Mouse (Mus musculus) CH12.LX (cell line): ENCODE measurements around the gene Lsp1. TPM values are rescaled to one million over a fixed set of nuclear protein-coding genes. Genes with fewer than 3 reads are reported as not detected.

Experiments
- DNase-seq: peaks from one replicate; pipeline ENCODE4 v3.0.0-alpha.2; 2013; ENCODE audit errors: extremely low read depth
- H3K27ac ChIP-seq: 2 replicates; pipeline ENCODE4 v1.5.1; 2012; ENCODE audit warnings: low read depth, mild to moderate bottlenecking, control low read depth, moderate library complexity; ENCODE audit not compliant: insufficient read depth
- H3K27me3 ChIP-seq: replicated peaks from 2 replicates; pipeline ENCODE3; 2012; ENCODE audit warnings: inconsistent platforms
- H3K36me3 ChIP-seq, 2 experiments: replicated peaks in 1 of 2; 2 replicates each; pipeline versions ENCODE3 to v1.6.1; 2012; ENCODE audit warnings: inconsistent platforms in 1 of 2, low read length in 1 of 2, mild to moderate bottlenecking in 1 of 2, mixed read lengths in 1 of 2, moderate library complexity in 1 of 2; ENCODE audit not compliant: control insufficient read depth in 1 of 2, insufficient read depth in 1 of 2
- H3K4me1 ChIP-seq, 2 experiments: 2 replicates each; pipeline ENCODE4 v1.6.1; 2012; ENCODE audit warnings: inconsistent platforms in 1 of 2, moderate library complexity in 1 of 2; ENCODE audit not compliant: insufficient read depth in 2 of 2, control insufficient read depth in 1 of 2
- H3K4me2 ChIP-seq: 2 replicates; pipeline ENCODE4 v1.6.1; 2012; ENCODE audit warnings: low read depth, mild to moderate bottlenecking, control low read depth; ENCODE audit not compliant: poor library complexity, insufficient read depth, severe bottlenecking
- H3K4me3 ChIP-seq, 3 experiments: fragments of 150-350 bp in 1 of 3; sonication (generic) in 1 of 3; replicated peaks in 1 of 3; 2 replicates each; pipeline versions ENCODE3 to v1.5.1; 2011 to 2012; ENCODE audit warnings: low read depth in 2 of 3, low read length in 2 of 3, mild to moderate bottlenecking in 2 of 3, moderate library complexity in 2 of 3, control low read depth in 1 of 3, improper control_type of control experiment in 1 of 3, inconsistent platforms in 1 of 3, mixed read lengths in 1 of 3; ENCODE audit not compliant: poor library complexity in 1 of 3
- H3K79me2 ChIP-seq: replicated peaks from 2 replicates; pipeline ENCODE4 v1.6.1; 2012; ENCODE audit warnings: mild to moderate bottlenecking, moderate library complexity; ENCODE audit not compliant: control insufficient read depth, poor library complexity, insufficient read depth, severe bottlenecking; ENCODE audit errors: extremely low read depth
- H3K9ac ChIP-seq: 2 replicates; pipeline ENCODE4 v1.6.1; 2012; ENCODE audit warnings: low read depth, mild to moderate bottlenecking, control low read depth, moderate library complexity; ENCODE audit not compliant: insufficient read depth
- H3K9me3 ChIP-seq: replicated peaks from 2 replicates; pipeline ENCODE3; 2012; ENCODE audit warnings: low read length, inconsistent platforms, mixed read lengths
- CHD2 ChIP-seq: IDR thresholded peaks from 2 replicates; pipeline ENCODE4 v1.6.1; 2011; ENCODE audit warnings: low read length, improper control_type of control experiment
- CTCF ChIP-seq, 2 experiments: IDR thresholded peaks in 1 of 2; conservative IDR thresholded peaks in 1 of 2; 2 replicates each; pipeline ENCODE4 v1.5.1; 2011 to 2012; ENCODE audit warnings: low read depth in 2 of 2, low read length in 2 of 2, improper control_type of control experiment in 1 of 2, inconsistent platforms in 1 of 2, mild to moderate bottlenecking in 1 of 2, moderate library complexity in 1 of 2
- E2F4 ChIP-seq: IDR thresholded peaks from 2 replicates; pipeline ENCODE4 v1.6.1; 2011; ENCODE audit warnings: low read depth, low read length, improper control_type of control experiment; ENCODE audit not compliant: insufficient replicate concordance
- GABPA ChIP-seq: IDR thresholded peaks from 2 replicates; pipeline ENCODE4 v1.6.1; 2012; ENCODE audit warnings: low read depth, low read length, improper control_type of control experiment, inconsistent platforms; ENCODE audit not compliant: insufficient replicate concordance
- HCFC1 ChIP-seq: IDR thresholded peaks from 2 replicates; pipeline ENCODE4 v1.6.1; 2012; ENCODE audit warnings: low read depth, mild to moderate bottlenecking, inconsistent platforms, low read length, improper control_type of control experiment
- JUN ChIP-seq: IDR thresholded peaks from 2 replicates; pipeline ENCODE4 v1.6.1; 2011; ENCODE audit warnings: low read depth, mild to moderate bottlenecking, low read length, improper control_type of control experiment, moderate library complexity; ENCODE audit not compliant: insufficient read depth
- JUND ChIP-seq: conservative IDR thresholded peaks from 2 replicates; pipeline ENCODE4 v1.6.1; 2011; ENCODE audit warnings: low read depth, low read length, improper control_type of control experiment
- MAFK ChIP-seq: IDR thresholded peaks from 2 replicates; pipeline ENCODE4 v1.6.1; 2011; ENCODE audit warnings: low read length, improper control_type of control experiment; ENCODE audit not compliant: insufficient replicate concordance
- MAX ChIP-seq: IDR thresholded peaks from 2 replicates; pipeline ENCODE4 v1.6.1; 2011; ENCODE audit warnings: low read length, improper control_type of control experiment
- MXI1 ChIP-seq: IDR thresholded peaks from 2 replicates; pipeline ENCODE4 v1.6.1; 2011; ENCODE audit warnings: mild to moderate bottlenecking, low read depth, low read length, improper control_type of control experiment
- MYC ChIP-seq: IDR thresholded peaks from 2 replicates; pipeline ENCODE4 v1.6.1; 2011; ENCODE audit warnings: low read depth, mild to moderate bottlenecking, improper control_type of control experiment, low read length
- NELFE ChIP-seq: IDR thresholded peaks from 2 replicates; pipeline ENCODE4 v1.6.1; 2011; ENCODE audit warnings: low read depth, low read length, improper control_type of control experiment
- NRF1 ChIP-seq: IDR thresholded peaks from 2 replicates; pipeline ENCODE4 v1.6.1; 2014; ENCODE audit warnings: low read depth, mild to moderate bottlenecking, inconsistent platforms, low read length, improper control_type of control experiment, moderate library complexity
- PAX5 ChIP-seq: IDR thresholded peaks from 2 replicates; pipeline ENCODE4 v1.6.1; 2012; ENCODE audit warnings: low read length, inconsistent platforms, mixed read lengths
- RCOR1 ChIP-seq: conservative IDR thresholded peaks from 2 replicates; pipeline ENCODE4 v1.6.1; 2012; ENCODE audit warnings: low read depth, mild to moderate bottlenecking, inconsistent platforms, low read length, improper control_type of control experiment
- TBP ChIP-seq: conservative IDR thresholded peaks from 2 replicates; pipeline ENCODE4 v1.6.1; 2011; ENCODE audit warnings: low read depth, low read length, improper control_type of control experiment
- TCF12 ChIP-seq: IDR thresholded peaks from 2 replicates; pipeline ENCODE4 v1.6.1; 2014; ENCODE audit warnings: low read depth, mild to moderate bottlenecking, inconsistent platforms, low read length, improper control_type of control experiment
- UBTF ChIP-seq: IDR thresholded peaks from 2 replicates; pipeline ENCODE4 v1.6.1; 2012; ENCODE audit warnings: low read depth, mild to moderate bottlenecking, inconsistent platforms, low read length, improper control_type of control experiment, moderate library complexity
- USF1 ChIP-seq: IDR thresholded peaks from 2 replicates; pipeline ENCODE4 v1.6.1; 2014; ENCODE audit warnings: low read depth, mild to moderate bottlenecking, inconsistent platforms, low read length, improper control_type of control experiment
- ZC3H11A ChIP-seq: IDR thresholded peaks from 2 replicates; pipeline ENCODE4 v1.6.1; 2012; ENCODE audit warnings: low read depth, mild to moderate bottlenecking, inconsistent platforms, low read length, improper control_type of control experiment
- ZKSCAN1 ChIP-seq: IDR thresholded peaks from 2 replicates; pipeline ENCODE4 v1.6.1; 2012; ENCODE audit warnings: low read depth, inconsistent platforms, low read length, improper control_type of control experiment, borderline replicate concordance
- ZMIZ1 ChIP-seq: IDR thresholded peaks from 2 replicates; pipeline ENCODE4 v1.6.1; 2012; ENCODE audit warnings: low read depth, mild to moderate bottlenecking, inconsistent platforms, low read length, improper control_type of control experiment
- ZNF384 ChIP-seq: IDR thresholded peaks from 2 replicates; pipeline ENCODE4 v1.6.1; 2012; ENCODE audit warnings: low read depth, low read length, improper control_type of control experiment, inconsistent platforms
- dilution Hi-C: fragments of 300-500 bp; cut with MboI; formaldehyde crosslinking; loops from 2 replicates; pipeline ENCODE4 v1.14.3; 2020; ENCODE audit warnings: low sequenced_read_pairs; ENCODE audit not compliant: extremely low pct_unique_long_range_greater_than_20kb, extremely low pct_ligation_motif_present
- in situ Hi-C: fragments of 300-500 bp; cut with MboI; formaldehyde crosslinking; loops from 3 replicates; pipeline ENCODE4 v1.14.3; 2019; ENCODE audit warnings: low sequenced_read_pairs, low pct_ligation_motif_present, low pct_unique_long_range_greater_than_20kb, mixed read lengths
- polyA plus RNA-seq: library from polyadenylated mRNA; unstranded; fragments of >175 nt; gene quantifications from 2 replicates; pipeline ENCODE4 v1.2.1, GENCODE M21; 2012; ENCODE audit warnings: low read depth; ENCODE audit not compliant: insufficient read length
- total RNA-seq, 2 experiments: library from RNA; depleted of rRNA; stranded (reverse); fragments of 300-350 nt in 1 of 2; fragments of >200 nt in 1 of 2; gene quantifications; 2 replicates each; pipeline ENCODE4 v1.2.3; 2012 to 2014

The Lsp1 gene
- total and polyA plus RNA-seq, 3 experiments: 364 to 715 (median 367) TPM

- peaks cover 54 to 76% of the 10 kb centered on the region in 2 experiments for H3K4me1 ChIP-seq
Observed at GRCm38 (mm10) chr7:142461446-142461845, 837 bp downstream of the Lsp1 start.

DNA sequence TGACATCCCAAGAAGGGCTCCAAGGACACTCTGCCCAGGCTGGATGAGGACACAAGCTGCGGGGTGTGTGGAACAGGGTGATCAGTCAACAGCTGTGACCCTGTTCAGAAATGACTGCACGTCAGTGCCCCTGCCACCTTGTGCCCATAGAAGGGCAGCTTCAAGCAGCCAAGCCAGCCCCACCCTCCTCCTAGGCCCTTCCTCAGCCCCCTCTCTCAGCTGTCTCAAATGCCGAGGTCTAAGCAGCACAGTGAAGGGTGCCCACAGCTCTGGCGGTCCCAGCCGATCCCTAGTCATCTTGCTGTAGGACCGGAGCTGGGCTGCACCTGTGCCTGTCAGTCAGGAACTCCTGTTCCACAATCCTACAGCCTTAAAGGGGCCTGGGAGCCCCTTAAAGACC is 1.6 kb downstream of the Lsp1 start:
- no peak for TF ChIP-seq NELFE
- TF ChIP-seq UBTF: peak; percentile 62; the same call in 1 of the 2 replicates
- Histone ChIP-seq H3K36me3 (peaks cover 16 to 43% of the 10 kb centered on the region in 2 experiments), H3K9me3 (no peaks in the 10 kb centered on the region), H3K4me2 (peak overlapping the region; percentile 80), H3K27ac (peak overlapping the region; percentile 92), H3K9ac (peak overlapping the region; percentile 62), H3K4me3 (peak overlapping the region; percentile 76 to 98 (median 76)), H3K79me2 (peaks cover 56% of the 10 kb centered on the region), H3K27me3 (no peaks in the 10 kb centered on the region), H3K4me1 (peaks cover 52 to 76% of the 10 kb centered on the region in 2 experiments)
- in situ Hi-C loops (loop anchor here (25.0 kb wide), 1 partner anchor 550 kb away; the partner anchor contains the start of gene Tspan32), dilution Hi-C loops (no loop called here)
- DNase-seq: no peak

More at GRCm38 (mm10) chr7:142461446-142461845, 837 bp downstream of the Lsp1 start:
- peak overlapping the region; percentile 92 for H3K27ac ChIP-seq
- H3K79me2 ChIP-seq: peaks cover 50% of the 10 kb centered on the region
- peaks cover 12 to 36% of the 10 kb centered on the region in 2 experiments for H3K36me3 ChIP-seq
- dilution Hi-C loops: no loop called here
- TF ChIP-seq MAFK: no peak
- no peak for TF ChIP-seq MAX
- TF ChIP-seq NELFE: 0 out of 2 replicates have a peak, but pooled peaks have one; percentile 21
- H3K9me3 ChIP-seq: no peaks in the 10 kb centered on the region
- peak overlapping the region; percentile 80 for H3K4me2 ChIP-seq
- in situ Hi-C loops: loop anchor here (25.0 kb wide), 1 partner anchor 551 kb away; the partner anchor contains the start of gene Tspan32
- no peaks in the 10 kb centered on the region for H3K27me3 ChIP-seq
- peak; percentile 10 for DNase-seq
- H3K9ac ChIP-seq: peak overlapping the region; percentile 62
- H3K4me3 ChIP-seq: peak overlapping the region; percentile 76 to 98 (median 76)

- in situ Hi-C loops: loop anchor here (25.0 kb wide), 1 partner anchor 550 kb away; the partner anchor contains the start of gene Tspan32
- H3K4me3 ChIP-seq: peak overlapping the region; percentile 76 to 98 (median 76)
- H3K9me3 ChIP-seq: no peaks in the 10 kb centered on the region
- H3K4me2 ChIP-seq: peak overlapping the region; percentile 80
- H3K27me3 ChIP-seq: no peaks in the 10 kb centered on the region
- peak; percentile 65 for DNase-seq
- peaks cover 57% of the 10 kb centered on the region for H3K79me2 ChIP-seq
- H3K36me3 ChIP-seq: peaks cover 19 to 48% of the 10 kb centered on the region in 2 experiments
- peak overlapping the region; percentile 62; the same call in 1 of the 2 replicates for H3K9ac ChIP-seq
- H3K27ac ChIP-seq: peak overlapping the region; percentile 92
- H3K4me1 ChIP-seq: peaks cover 50 to 76% of the 10 kb centered on the region in 2 experiments
- dilution Hi-C loops: no loop called here
- TF ChIP-seq NELFE (0 out of 2 replicates have a peak, but pooled peaks have one; percentile 47), TCF12 (peak; percentile 93), RCOR1 (peak; percentile 94), NRF1 (no peak), MXI1 (peak; percentile 67; the same call in 1 of the 2 replicates), JUND (peak; percentile 59), JUN (peak; percentile 62), ZKSCAN1 (no peak), HCFC1 (peak; percentile 58), MYC (0 out of 2 replicates have a peak, but pooled peaks have one; percentile 78), ZNF384 (peak; percentile 61), GABPA (no peak), TBP (0 out of 2 replicates have a peak, but pooled peaks have one; percentile 27), PAX5 (no peak), CHD2 (peak; percentile 81), USF1 (no peak), E2F4 (no peak), ZMIZ1 (peak; percentile 52; the same call in 1 of the 2 replicates), CTCF (conservative IDR thresholded peaks at IDR 0.05 in 1 of 2, IDR thresholded peaks at IDR 0.05 in 1 of 2; ENCODE audit: low read depth in 2 of 2, low read length in 2 of 2) (no peak), ZC3H11A (no peak)
Observed at GRCm38 (mm10) chr7:142462594-142463078, 2.0 kb downstream of the Lsp1 start.
